Mouse (Mus musculus) E14TG2a.4 (cell line): Measurements from ENCODE around the gene Mat2a.

Experiments
- CTCF ChIP-seq: conservative IDR thresholded peaks from 2 replicates; pipeline ENCODE4 v1.5.1; 2014; ENCODE audit warnings: low read length
- POU5F1 ChIP-seq: IDR thresholded peaks from 2 replicates; pipeline ENCODE4 v1.6.1; 2014; ENCODE audit warnings: low read length, borderline replicate concordance

- TF ChIP-seq CTCF (no peak), POU5F1 (no peak)
Measured at GRCm38 (mm10) chr6:72386561-72386960, 52.8 kb downstream of the Mat2a start.
